Mouse (Mus musculus) heart, postnatal 4 days (tissue): ENCODE data around the gene Sfpq. TPM values are rescaled to one million over a fixed set of nuclear protein-coding genes. Genes with fewer than 3 reads are reported as not detected.

ENCODE experiments used
- total RNA-seq, 2 experiments: library from RNA; stranded (reverse); gene quantifications; 2 replicates each; pipeline ENCODE4 v1.2.3; 2021

The Sfpq gene
- total RNA-seq, 2 experiments from 2014 or later: 182 to 205 TPM

Other genes with a start within 250 kb of the Sfpq start
- gene Zmym4, start 53.2 kb upstream of the Sfpq start, total RNA-seq: 10 to 100 TPM; 36.0 to 38.1 TPM
- gene Zmym1, start 39.8 kb downstream of the Sfpq start, total RNA-seq: 1 to 10 TPM; 5.8 to 5.9 TPM
- gene Zmym6, start 56.1 kb downstream of the Sfpq start, total RNA-seq: 1 to 10 TPM; 7.1 to 7.2 TPM
- 1 to 10 TPM; 2.0 to 3.7 TPM for gene Tmem35b, start 102.4 kb downstream of the Sfpq start, total RNA-seq
- gene Dlgap3, start 147.9 kb downstream of the Sfpq start, total RNA-seq: under 1 TPM; 0.65 to 0.98 TPM
- gene Smim12, start 222.5 kb downstream of the Sfpq start, total RNA-seq: 10 to 100 TPM; 37.0 to 42.3 TPM